Mouse (Mus musculus): ENCODE results near the gene Ugp2.

The Ugp2 gene

DNA sequence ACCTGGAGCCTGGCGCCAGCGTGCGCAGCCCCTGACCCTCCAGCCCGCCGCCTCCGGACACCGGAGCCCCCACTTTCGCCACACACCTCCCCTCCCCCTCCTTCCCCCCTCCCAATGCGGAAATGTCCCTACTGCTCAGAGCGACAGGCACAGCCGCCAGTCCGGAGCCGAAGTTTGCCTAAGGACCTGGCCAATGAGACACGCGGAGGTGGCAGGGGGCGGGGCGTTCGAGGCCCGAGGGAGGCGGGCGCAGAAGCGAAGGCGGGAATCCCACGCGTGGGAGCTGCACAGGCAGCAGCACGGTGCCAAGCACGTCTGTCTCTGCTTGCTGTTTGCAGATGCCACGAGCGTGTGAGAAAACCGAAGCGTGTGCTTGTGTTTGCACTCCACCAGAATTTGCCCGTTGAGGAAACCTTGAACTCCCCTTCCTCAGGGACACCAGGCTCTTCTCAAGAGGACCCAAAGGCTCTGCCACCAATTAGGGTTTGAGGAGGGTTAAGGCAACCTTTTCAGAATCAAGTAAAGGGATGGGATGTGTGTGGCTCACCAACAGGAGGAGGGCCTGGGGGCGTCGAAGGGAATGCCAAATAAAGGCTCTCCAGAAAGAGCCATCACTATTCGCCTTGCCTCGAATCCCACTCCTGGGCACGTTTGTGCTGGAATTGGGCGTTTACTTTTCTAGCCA is at the start of gene Ugp2:
Gene Ugp2, minus strand, starts transcription at position 80 of the 685 bp plus-strand sequence.
- DNase-seq (ENCODE audit: low read depth in 2 of 2, low spot score in 2 of 2) = peak; percentile 90 to 94

DNA sequence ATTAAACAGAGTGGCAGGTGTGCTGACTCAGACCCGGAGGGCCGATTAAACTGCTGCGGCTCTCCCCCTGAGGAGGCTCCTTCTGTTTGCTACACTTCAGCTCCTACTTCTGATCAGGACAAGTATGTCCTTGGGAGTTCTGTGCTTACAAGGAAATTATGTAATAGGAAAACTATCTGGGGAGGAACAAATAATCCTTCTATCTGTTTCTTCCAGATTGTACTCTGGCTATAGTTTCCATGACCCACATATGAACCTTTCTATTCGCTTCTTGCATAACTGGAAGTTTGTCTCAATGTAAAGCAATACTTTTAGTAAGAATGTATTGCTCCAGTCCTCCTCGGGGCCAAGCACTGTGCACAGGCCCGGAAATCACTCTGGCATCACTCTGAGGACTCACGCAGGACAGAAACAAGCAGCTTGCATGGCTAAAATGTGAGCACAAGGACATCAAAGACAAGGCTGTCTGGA is 43.9 kb upstream of the Ugp2 start:
- DNase-seq (ENCODE audit: low read depth in 2 of 2, low spot score in 2 of 2) = no peak

DNA sequence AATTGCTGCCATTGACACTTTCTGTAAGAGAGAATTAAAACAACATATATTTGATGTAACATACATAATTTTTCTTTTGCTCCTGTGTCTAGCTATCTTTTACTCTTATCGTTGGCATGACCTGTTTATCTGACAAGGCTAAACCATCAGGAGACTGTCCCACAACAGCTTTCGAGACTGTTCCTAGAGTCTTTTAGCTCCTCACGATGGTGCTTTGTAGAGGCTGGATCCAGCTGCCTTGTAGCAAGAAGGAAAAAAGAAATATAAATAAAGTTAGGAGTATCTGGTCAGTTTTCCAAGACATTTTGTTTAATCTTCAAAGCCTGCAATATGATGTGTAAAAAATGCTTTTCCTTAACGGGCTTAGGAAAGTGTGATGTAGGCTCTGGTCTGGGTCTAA is 35.7 kb upstream of the Ugp2 start:
- no peak for DNase-seq (ENCODE audit: low read depth in 2 of 2, low spot score in 2 of 2)

DNA sequence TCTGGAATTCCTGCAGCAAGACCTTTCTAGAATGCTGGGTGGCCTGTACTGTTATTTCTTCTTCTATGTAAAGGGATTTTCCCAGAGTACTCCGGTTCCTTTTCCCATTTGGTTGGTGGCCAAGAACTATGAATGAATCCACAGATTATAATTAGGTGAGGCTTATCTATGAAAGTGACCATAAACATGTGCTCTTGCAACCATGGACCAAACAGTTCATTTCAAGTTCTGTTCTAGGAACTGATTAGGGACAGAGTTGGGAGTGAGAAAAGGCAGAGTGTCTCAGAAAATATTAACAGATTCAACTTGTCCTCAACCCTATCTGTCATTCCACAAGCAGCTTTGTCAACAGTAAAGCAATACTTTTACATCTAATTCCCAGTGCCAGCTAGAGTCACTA is 35.1 kb upstream of the Ugp2 start:
- DNase-seq (ENCODE audit: low read depth in 2 of 2, low spot score in 2 of 2) = no peak

DNA sequence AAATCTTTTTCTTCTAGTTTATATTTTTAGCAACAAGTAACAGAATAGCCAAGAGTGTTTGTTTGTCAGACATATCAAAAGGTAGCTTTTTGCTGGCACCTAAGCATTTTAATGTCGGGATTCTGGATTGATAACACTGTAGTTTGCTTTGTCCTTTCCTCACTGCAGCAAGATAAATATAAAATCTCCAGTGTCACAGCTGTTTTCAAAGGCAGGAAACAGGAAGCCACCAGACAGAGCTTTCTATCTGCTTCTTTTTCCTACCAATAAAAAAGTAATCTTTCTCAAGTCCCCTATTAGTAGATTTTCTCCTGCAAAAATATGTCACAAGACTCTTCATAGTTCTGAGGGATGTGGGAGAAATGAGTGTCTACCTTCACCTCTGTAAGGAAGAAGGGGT is 32.9 kb upstream of the Ugp2 start:
- DNase-seq (ENCODE audit: low read depth in 2 of 2, low spot score in 2 of 2) = no peak

DNA sequence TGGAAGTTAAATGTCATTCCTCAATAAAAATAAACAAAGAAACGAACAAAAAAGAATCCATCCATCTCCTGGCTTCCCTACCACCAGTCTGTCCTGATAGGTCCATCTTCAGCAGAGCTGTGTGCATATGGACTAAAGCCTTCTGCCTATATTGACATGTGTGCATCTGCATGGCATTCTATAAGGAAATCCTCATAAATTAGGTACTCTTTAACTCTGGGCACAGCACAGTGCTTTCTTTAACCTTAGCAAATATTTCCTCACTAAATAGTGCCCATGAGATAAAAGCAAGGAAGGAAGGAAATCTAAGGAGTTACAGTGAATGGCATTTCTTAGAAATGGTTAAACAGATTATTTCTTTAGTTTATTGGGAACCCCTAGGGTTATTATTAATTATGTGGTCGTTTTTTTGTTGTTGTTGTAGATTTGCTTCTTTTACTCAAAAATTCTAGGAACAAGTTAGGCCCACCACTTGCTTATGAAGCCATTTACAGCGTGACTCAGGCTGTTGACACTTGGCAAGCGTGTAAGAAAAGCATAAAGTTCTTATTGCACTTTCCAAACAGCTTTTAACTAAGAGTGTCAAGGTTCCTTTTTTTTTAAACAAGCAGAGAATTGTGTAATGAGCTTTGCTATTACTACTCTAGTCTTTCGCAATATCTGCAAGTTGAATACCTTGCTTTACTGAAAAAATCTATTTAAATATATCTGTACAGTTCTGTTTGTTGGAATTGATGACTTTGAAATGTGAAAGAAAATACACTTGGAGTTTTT is 31.7 kb upstream of the Ugp2 start:
- DNase-seq (ENCODE audit: low read depth in 2 of 2, low spot score in 2 of 2) = no peak

DNA sequence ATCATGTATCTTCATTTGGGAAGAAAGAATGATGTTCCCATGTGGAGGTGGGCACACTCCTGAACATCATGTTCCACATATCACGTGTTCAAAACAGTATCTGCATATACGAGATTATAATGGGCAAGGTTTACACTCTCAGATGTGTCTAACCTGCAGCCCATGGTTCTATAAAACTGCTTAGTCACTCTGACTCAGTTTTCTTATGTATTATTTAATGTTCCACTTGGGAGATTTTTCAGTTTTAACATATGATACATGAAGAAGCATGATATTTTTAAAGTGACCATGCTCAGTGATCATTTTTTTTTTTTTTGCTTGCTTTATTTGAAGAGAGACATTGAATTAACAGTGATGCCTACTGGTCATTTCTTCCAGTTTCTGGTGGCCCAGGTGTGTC is 30.2 kb upstream of the Ugp2 start:
- DNase-seq (ENCODE audit: low read depth in 2 of 2, low spot score in 2 of 2) = no peak

DNA sequence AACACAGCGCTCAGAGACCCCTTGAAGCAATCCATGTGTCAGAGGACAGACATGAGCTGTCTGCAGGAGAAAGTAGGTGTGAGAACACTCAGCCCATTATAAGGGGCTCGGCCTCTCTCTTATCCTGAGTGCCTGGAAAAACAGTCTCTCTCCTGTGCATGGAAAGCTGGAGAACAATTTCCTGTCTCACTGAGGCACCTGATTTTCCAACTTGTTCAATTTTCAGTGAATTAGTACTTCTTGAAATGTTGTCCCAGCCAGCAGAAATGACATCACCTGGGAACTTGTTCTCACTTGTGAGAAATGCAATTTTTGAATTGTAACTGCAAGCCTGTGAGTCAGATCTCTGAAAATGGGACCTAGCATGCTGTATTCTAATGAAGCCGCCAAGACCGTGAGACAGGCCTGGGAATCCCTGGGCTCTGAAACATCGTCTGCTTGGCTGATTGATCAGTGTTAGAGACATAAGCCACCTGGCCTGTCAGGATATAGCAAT is 28.2 kb upstream of the Ugp2 start:
- DNase-seq (ENCODE audit: low read depth in 2 of 2, low spot score in 2 of 2) = no peak

DNA sequence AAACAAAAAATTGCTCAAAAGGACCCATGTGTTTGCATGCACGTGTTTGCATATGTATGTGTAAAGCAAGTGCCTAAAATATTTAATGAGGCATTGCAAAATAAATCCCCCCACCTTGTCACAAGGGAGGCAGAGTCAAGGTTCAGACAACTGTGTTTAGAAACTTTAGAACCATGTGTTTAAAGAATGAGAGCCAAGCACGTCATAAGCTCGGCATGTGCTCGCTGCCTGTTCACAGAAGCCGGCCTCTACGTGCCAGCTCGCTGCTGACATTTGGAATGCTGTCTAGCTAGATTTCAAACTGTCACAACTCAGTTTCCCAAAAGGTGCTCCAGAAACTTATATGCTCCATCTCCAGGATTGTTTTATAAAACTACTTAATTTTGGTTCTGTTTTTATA is 27.5 kb upstream of the Ugp2 start:
- no peak for DNase-seq (ENCODE audit: low read depth in 2 of 2, low spot score in 2 of 2)

DNA sequence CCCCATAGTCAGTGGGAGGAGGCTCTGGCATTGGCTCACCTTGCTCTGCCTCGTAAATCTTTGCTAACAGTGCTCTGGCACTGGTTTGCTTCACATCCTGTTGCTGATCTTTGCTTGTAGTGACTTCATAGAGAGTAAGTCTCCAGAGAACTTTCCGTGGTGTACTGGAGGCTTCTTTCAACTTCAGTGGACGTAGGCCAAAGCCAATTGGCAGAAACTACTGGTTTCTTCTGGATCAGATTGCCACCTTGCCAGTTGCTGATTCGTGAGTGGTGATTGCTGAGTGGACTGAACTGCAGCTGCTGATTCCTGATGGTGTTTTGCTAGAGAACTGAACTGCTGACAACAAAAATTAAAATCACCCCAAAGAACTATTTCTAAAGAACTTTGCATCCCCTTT is 15.8 kb upstream of the Ugp2 start:
- DNase-seq (ENCODE audit: low read depth in 2 of 2, low spot score in 2 of 2) = no peak

DNA sequence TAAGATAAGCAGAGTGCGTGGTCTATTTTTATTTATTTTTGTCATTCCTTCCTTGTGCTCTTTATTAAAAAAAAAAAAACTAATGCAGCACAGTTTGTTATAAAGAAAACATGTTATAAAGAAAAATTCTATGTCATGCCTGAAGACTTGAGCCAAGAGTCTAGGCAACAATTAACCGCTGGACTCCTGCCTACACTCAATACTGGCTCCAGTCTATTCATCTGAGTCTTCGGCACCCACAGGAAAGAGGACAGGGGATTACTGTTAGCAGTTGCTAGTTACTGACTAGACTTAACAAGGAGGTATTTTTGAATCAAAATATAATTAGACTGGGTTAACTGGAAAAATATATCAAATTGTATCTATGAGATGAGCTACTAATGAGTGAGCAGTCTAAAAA is 3.1 kb upstream of the Ugp2 start:
- DNase-seq (ENCODE audit: low read depth in 2 of 2, low spot score in 2 of 2) = no peak

DNA sequence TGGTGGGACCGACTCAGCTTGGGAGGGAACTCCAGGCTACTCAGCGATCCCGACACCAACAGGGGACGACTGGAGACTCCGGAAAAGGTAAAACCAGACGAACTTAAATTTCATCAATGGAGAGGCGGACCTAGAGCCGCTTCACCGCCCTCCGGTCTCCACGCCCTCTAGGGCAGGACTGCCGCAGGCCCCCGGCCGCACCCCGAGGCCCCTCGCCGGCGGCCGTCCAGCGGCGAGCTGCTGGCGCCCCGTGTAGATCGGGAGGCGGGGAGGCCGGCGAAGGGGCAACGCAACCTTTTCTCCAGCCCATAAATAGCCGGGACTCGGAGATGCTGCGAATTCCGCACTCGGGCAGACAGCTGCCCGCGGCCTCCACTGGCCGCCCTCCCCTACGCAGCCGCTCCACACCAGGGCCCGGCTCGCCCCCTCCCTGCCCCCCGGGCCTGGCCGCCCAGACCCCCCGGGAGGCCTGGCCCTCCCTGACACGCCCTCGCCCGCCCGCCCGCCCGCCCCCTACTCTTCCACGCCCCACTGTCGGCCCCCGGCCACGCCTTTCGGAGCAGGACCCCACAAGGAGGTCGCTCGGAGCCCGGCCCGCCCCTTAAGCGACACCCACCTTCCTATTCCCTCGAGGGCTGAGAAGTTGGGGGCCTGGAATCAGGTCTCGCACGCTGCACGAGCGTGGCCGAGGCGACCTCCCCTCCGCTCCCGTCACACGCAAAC is 441 bp downstream of the Ugp2 start:
- peak; percentile 18 to 30 for DNase-seq (ENCODE audit: low read depth in 2 of 2, low spot score in 2 of 2)

DNA sequence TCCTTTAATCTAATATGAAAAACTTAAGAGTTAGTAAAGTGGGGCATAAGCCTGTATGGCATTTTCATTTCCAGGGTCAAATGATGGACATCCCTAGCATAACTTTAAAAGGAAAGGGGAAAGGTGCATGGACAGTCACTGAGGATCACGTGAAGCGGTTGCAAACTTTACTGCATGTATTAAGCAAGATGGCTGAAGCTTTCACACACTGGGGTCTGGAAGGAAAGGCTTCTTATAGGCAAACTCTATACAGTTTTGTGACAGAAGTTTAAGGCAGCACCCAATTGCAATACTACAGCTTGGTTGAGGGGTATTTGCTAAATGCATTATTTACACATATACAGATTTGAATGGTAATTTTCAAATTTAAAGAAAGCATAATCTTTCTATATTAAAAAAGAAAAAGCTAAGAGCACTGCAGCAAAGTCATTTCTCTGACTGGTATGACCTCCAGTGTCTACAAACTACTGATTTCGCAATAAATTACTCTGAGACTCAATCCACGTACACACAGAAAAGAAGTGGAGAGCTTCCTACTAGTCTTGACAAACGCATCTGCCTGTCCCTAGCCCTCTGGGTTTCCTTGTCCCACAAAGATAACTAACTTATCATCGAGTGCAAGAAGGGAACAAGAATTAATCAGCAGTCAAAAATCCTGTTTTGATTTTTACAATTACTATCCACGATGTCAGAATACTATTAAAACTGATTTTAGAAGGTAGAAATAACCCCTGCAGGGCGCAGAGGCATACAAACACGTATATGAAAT is 1.6 kb downstream of the Ugp2 start:
- no peak for DNase-seq (ENCODE audit: low read depth in 2 of 2, low spot score in 2 of 2)

DNA sequence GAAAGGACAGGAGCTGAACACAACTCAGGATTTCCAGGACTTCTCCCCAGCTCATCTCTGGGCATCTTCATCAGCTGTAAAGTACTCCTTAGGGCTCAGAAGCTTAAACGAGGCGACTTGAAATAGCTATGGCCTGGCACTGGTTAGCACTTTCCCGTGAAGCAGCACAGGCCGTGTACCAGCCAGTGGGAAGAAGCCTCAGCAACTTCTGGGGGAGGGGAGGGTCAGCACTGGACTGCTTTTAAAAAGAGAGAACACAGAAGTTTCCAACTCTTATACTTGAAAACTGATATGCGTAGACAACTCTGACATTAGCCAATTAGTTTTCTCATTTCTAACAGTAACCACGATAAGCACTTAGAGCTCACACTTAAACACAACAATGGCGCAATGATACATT is 2.5 kb downstream of the Ugp2 start:
- no peak for DNase-seq (ENCODE audit: low read depth in 2 of 2, low spot score in 2 of 2)

DNA sequence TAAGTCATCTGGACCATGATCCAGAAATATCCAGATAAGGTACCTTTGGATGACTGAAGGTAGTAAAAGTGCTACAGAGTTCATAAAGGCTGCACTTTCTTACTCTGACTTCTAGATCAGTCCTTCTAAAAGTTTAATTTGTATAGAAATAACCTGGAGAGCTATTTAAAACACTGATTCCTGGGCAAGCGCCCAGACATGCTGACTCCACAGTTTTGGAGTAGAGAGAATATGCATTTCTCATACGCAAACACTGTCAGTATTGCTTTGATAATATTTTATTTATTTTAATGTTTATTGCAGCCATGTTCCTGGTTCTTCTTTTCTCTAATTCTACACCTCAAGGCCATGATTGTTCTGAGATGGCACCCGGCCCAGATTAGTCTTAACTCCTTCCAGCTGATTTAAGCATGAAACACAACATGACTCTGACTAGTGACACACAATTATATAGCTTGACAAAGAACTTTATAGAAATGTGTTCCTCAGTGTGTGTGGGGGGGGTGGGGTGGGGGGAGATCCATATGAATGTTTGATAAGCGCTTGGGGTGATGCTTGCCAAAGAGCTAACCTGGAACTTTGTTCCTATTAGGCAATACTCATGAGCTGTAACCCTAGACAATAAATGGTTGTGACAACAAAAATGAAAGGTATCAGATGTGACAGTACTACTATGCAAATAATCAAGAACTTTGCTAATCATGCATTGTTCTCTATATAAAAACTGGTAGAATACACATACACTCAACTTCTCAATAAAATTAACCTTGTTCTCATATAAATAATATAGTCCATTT is 7.7 kb downstream of the Ugp2 start:
- DNase-seq (ENCODE audit: low read depth in 2 of 2, low spot score in 2 of 2) = no peak

DNA sequence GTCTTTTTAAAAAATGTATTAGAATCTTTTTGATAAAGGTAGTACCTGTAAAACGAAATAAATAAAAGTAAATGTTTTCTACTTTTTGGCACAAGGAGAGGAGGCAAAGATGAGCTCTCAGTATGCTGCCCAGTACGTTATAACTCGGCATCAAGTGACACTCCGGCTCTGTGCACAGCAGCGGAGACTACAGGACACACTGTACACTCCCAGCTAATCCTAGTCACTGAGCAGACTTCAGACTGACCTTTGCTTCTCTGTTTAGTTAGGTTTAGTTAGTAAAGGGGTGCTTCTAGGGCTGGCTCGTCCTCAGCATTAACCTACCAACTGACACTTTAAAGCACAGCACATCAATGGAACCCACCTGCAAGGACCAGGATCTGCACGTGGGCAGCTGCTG is 19.7 kb downstream of the Ugp2 start:
- no peak for DNase-seq (ENCODE audit: low read depth in 2 of 2, low spot score in 2 of 2)

DNA sequence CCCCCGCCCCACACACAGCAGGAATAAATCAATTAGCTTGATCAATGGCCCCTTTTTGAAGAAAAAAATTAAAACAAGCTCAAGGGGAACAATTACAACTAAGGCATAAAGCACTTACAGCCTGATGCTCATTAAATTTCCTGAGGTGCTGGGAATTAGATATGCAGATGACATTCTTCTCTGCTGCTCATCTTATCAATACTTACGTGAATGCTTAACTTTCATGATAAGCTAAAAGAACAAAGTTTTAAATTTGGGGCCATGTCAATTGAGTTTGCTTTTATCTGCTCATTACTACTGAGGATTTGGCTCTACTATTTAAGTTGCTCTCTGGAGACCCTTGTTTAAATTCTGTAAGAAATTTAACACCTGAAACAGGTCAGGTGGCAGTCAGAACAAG is 22.1 kb downstream of the Ugp2 start:
- no peak for DNase-seq (ENCODE audit: low read depth in 2 of 2, low spot score in 2 of 2)

DNA sequence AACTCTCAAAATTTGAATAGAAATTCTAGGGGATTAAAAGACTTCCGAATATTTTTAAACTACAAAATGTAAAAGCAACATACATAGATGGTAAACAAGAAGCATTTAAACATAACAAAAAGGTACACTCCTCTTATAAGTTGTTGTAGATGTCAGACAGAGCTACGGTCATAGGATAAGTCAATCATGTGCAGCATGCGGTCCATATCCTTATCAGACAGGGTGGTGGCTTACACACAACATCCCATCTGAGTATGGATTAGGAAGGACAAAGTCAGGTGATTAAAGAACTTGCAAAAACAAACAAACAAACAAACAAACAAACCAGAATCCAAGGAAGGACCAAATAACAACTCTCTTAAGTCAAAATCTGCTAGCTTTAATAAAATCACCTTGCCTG is 25.0 kb downstream of the Ugp2 start:
- DNase-seq (ENCODE audit: low read depth in 2 of 2, low spot score in 2 of 2) = no peak

DNA sequence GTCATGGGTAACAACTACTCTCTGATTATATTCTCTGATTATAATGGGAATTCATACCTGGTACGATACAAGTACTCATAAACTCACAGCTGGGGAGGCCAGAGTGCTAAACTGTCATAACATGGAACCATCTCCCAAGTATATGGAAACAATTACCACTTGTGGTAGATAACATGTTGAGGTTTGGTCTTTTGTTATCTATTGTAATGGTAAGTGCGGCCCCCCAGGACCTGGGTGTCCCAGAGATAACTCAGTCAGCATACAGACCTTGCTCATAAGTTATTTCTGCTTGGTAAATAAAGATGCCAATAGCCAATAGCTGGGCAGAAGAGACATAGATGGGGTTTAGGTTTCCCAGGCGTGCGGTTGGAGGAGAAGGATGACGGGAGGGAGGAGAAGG is 27.5 kb downstream of the Ugp2 start:
- no peak for DNase-seq (ENCODE audit: low read depth in 2 of 2, low spot score in 2 of 2)

DNA sequence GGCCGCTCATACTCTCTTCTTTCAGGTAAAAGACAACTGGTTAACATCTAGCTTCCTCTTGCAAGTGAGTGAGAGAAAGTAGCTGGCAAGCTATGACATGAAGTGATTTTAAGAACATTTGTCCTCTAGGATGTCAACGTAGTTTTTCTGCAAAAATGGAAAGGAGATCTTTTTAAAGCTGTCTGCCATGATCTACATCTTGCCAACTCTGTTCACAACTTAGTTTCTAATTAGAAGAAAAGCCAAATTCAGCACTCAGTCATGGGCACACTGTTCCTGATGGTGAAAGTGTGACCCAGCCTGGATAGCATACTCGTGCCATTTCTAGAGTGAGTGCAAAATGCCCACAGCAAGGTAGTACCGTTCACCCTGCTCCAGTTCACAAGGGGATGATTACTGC is 31.9 kb downstream of the Ugp2 start:
- DNase-seq (ENCODE audit: low read depth in 2 of 2, low spot score in 2 of 2) = no peak
